Mouse (Mus musculus) right cerebral cortex, postnatal 25 days (tissue): ENCODE measurements around the gene Clic4.
A peak's percentile ranks its signal among the peaks of the same experiment; 100 is the strongest.

Source experiments
- DNase-seq: peaks from one replicate; pipeline ENCODE4 v3.0.0; 2022

Clic4 gene

DNA sequence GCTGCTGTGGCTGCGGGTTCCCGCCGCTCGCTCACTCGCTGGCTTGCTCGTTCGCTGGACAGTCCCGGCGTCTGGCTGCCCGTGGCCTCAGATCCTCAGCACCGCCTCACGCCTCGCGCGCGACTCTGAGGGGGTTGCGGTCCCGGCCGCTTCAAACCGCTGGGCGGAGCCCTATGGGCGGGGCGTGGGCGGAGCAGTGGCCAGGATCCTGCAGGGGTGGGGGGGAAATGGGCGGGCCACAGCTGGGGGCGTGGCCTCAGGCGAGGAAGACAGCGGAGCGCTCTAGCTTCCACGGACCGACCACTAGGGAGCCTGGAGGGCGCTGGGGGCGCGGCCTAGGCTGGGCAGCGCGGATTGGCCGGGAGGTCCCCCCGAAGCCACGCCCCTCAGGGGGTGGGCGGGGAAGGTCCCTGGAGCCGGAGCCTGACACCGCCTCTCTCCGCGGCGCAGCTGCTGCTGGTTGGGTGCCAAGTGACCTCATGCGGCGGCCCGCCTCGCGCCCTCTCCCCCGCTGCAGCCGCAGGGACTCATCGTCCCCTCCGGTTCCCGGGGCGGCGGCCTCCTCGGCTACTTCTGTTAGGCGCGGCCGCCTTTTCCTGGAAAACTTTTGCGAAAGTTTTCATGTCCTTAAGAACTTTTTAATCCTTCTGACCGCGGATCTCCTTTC lies at the start of gene Clic4:
Gene Clic4, minus strand, starts transcription at position 175 of the 667 bp plus-strand sequence.
- peak; percentile 94 for DNase-seq

DNA sequence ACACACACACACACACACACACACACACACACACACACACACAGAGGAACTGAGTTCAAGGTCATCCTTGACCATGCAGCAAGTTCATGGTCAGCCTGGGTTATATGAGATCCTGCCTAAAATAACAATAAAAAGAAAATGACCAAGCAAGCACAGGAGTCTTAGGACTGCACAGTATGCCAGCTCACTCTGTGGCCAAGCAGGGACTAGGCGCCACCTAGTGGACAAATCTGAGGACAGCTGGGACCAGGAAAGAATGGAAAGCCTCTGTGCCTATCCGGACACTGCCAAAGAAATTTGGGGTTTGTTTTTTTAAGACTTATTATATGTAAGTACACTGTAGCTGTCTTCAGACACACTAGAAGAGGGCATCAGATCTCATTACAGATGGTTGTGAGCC lies 45.4 kb upstream of the Clic4 start:
- DNase-seq, result peak; percentile 37

DNA sequence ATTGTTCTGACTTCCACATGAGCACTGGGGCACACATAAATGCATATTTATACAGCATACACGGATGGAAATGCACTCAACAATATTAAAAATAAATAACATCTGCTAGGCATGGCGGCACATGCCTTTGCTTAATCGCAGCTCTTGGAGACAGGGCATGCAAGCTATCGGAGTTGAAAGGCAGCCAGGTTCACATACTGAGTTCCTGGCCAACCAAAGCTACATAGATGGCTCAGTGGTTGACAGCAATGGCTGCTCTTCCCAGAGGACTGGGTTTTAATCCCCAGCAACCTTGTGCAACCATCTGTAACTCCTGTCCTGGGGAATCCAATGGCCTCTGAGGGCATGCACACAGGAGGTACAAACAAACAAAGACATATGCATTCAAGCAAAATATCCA lies 44.9 kb upstream of the Clic4 start:
- no peak for DNase-seq

DNA sequence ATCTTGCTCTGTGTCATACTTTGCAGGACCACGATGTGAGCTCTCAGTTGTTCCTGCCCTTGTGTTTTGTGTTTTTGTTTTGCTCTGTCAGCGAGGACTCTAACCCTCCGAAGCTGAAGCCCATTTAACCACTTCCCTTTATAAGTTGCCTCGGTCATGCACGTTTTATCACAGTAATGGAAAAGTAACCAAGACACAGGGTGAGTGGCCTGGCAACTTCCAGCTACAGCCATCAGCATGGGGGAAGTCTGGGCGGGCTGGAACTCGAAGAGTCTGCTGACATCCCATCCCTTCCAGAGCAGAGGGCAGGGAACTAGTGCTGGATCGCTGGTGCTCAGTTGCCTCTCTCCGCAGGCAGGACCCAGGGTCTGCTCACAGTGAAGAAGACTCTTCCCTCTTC lies 42.7 kb upstream of the Clic4 start:
- DNase-seq, result no peak

DNA sequence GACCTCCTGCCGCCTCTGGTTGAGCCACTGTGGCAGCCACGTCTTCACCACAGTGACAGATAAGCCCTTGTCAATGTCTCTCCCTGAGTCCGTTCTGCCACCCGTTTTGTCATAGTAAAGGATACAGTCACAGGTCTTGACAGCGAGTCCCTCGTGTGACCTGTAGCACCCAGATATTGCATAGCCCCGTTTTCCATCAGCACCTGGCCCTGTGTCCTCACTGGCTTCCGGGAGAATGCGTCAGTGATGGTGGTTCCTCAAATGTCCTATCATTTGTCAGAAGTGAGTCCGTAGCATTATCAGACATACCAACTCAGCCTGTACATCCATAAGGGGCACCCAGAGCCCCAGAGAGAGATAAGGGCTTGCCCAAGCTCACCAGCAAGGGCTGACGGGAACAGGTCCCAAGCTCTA lies 41.8 kb upstream of the Clic4 start:
- DNase-seq, result no peak

DNA sequence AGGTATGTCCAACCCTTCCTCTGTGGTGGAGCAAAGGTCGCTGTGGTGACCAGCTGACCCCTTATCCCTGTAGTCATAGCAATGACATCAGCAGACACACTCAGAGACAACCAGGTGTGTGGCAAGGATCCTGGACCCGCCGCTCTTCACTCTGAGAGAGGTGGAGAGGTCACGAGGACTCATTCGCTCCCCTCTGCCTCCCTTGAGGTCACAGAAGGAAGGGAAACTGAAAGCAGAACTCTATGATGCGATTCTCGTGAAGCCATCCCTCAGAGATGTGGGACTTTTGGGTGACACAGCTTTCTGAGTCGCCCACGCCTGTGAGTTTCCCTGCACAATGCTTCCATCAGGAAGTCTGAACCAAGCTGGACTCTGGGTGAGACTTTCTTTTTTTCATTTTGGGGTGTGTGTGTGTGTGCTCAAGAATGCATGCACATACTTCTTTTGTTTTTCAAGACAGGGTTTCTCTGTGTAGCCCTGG lies 41.2 kb upstream of the Clic4 start:
- no peak for DNase-seq

GRCm38 (mm10) chr4:135313111-135313691 lies 40.6 kb upstream of the Clic4 start:
- DNase-seq, result no peak

DNA sequence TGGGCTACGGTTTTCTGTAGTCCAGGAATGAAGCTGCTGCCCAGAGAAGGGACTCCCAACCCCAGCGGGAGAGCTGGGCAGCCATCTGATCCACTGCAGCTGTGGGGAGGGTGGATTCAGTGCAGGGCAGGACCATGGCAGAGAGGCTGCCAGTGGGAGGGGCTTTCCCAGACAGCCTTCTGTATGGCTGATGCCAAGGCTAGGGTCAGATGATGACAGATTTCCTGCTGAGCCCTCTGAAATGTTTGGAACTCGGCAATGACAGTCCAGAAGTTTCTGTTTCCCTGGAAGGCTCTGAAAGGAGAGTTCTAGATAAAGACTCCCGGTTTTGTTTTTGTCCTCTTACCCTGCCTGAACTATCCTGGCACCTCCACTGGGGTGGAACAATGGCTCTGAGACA lies 40.1 kb upstream of the Clic4 start:
- no peak for DNase-seq

GRCm38 (mm10) chr4:135310371-135310770 lies 37.8 kb upstream of the Clic4 start:
- DNase-seq, result no peak

GRCm38 (mm10) chr4:135309726-135310125 lies 37.1 kb upstream of the Clic4 start:
- DNase-seq, result no peak

- DNase-seq, result no peak
Observed at GRCm38 (mm10) chr4:135309112-135309659, 36.6 kb upstream of the Clic4 start.

- no peak for DNase-seq
Observed at GRCm38 (mm10) chr4:135306971-135307632, 34.5 kb upstream of the Clic4 start.

DNA sequence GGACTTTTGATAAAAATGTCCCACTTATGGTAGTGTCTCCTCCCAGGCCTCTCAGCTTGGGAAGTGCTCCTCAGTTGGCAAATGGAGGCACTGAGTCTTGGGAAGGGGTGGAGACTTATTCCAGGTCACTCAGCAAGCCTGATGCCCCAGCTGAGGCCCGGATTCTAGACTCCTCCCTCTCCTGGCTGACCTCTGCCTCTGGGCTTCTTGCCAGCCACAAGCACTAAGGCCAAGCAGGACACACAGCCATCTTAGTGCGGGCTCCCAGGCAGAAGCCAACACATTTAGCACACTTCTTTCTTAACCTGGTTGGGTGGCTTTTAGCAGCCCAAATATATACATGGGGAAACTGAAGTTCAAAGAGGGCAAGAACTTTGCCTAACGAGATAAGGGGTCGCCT lies 33.9 kb upstream of the Clic4 start:
- no peak for DNase-seq

DNA sequence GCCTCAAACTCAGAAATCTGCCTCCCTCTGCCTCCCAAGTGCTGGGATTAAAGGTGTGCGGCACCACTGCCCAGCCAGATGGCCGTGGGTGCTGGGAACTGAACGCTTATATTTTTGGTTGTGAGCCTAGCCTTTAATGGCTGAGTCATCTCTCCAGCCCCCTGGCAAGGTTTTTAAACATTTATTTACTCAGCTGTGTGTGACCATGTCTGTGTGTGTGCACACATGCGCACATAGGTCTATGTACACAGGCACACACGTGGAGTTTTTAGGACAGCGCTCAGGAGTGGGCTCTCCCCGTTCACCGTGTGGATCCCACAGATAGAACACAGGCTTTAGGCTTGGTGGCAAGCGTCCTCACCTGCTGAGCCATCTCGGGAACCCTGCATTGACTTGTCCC lies 29.6 kb upstream of the Clic4 start:
- DNase-seq, result no peak

- DNase-seq, result no peak
Observed at GRCm38 (mm10) chr4:135301166-135301565, 28.6 kb upstream of the Clic4 start.

- no peak for DNase-seq
Observed at GRCm38 (mm10) chr4:135300248-135301041, 27.8 kb upstream of the Clic4 start.

- DNase-seq, result no peak
Observed at GRCm38 (mm10) chr4:135298680-135299079, 26.1 kb upstream of the Clic4 start.

- peak; percentile 47 for DNase-seq
Observed at GRCm38 (mm10) chr4:135297931-135298546, 25.4 kb upstream of the Clic4 start.

DNA sequence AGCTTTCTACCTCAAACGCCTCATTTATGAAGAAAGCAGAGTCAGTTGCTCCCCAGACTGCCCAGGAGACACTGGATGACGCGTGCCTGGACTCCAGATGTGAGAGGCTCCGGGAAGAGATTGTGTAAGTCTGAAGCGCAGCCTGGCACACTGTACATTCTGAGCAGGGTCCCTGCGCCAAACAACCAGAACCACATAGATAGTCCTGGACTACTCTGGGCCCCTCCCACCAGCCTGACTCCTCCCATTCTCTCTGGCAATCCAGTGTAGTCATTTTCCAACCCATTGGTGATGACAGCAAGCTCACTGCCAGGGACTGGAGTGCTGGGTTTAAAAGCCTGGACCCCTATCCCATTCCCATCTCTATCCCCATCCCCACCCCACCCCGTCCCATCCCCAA lies 24.5 kb upstream of the Clic4 start:
- DNase-seq, result no peak

DNA sequence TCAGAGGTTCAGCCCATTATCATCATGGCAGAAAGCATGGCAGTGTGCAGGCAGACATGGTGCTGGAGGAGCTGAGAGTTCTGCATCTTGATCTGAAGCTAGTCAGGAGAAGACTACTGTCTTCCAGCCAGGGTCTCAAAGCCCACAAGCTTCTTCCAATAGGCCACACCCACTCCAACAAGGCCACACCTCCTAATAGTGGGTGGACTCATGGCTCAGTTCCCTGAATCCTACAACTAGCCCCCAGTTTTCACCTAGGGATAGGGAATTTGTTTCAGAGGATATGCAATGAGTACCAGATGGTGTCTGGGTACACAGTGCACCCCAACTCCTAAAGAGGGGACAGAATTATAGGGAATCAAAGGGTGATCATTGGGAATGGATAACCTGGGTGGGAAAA lies 24.0 kb upstream of the Clic4 start:
- no peak for DNase-seq

DNA sequence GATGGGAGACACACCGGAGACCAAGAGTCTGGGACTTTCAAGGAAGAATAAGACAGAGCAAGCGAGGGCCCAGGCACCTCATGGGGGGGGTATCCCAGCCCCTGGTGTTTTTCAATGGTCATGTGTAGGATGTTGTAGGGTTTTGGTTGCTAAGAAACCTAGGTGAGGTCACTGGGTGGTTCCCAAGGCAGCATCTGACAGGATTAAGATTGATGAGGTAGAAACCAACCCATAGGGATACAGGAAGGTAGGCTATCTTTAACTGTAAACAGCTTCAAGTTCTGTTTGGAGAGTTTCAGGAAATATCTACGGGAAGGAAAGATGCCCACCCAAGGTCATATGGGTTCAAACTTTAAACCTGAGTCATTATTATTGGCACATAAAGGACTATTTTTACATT lies 21.2 kb upstream of the Clic4 start:
- no peak for DNase-seq

GRCm38 (mm10) chr4:135292477-135293089 lies 20.0 kb upstream of the Clic4 start:
- DNase-seq, result no peak
